Mouse (Mus musculus) NIH3T3 (cell line): ENCODE data around the gene Cgas.
A peak's percentile ranks its signal among the peaks of the same experiment; 100 is the strongest.
"Not testable (repeated sequence)": the region's sequence is repeated elsewhere in the genome, so short reads cannot be mapped to it uniquely, and the experiment has no call there.

Experiments used
- DNase-seq: peaks from one replicate; pipeline ENCODE4 v3.0.0-alpha.2; 2012; ENCODE audit warnings: low read depth

Cgas gene

DNA sequence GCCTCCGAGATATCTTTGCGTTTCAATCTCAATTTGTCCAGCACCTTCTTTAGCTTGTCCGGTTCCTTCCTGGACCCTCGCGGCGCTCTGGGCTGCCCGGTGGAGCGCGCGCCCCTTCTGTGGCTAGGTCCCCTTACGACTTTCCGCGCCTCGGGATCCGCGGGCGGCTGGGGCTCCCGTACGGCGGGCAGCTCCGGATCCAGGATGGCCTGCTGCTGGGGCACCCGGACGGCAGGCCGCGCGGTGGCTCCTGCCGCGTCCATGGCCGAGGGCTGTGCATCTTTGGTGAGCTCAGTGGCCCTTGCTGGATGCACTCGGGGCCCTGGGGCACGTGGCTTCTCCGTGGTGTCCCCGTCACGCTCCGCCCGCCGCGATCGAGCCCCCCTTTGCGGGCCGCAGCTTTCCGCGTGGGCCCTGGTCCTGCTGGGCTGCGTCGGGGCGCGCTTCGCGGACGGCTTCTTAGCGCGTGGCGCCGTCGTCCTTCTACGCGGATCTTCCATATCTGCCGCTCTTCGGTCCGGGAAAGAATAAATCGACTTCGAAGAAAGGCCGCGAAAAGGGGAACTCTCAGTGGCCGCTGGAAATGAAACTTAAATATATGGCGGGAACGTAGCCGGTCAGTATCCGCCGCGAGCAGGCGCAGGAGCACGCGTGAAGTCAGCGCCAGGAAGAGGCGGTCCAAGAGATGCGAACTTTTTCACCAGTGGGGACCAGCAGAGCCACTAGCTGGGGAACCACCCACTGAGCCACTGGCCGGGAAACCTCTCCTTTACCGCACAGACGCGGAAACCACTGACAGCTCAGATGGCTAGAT, at the start of gene Cgas:
Cgas (minus strand) TSS at position 659 of the 814 bp plus-strand sequence.
- peak; percentile 83 for DNase-seq

DNA sequence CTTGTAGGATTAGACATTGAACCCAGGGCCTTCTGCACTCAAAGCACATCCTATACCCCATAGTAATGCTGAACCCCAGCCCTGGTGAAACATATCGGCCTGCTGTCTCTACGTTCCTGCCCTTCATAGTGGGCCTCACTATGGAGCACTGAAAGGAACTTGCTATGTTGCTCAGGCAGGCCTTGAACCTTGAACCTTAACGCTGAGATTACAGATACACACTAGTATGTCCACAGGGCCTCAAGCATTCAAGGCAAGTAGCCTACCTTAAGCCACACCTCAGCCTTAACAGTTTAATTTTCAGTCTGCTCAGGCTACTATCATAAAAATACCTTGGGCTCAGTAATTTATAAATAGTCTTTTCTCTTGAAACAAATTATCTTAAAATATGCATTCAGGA, 49.2 kb upstream of the Cgas start:
- no peak for DNase-seq

GRCm38 (mm10) chr9:78491169-78491568, 48.1 kb upstream of the Cgas start:
- no peak for DNase-seq

- peak; percentile 54 for DNase-seq
These were observed 45.9 kb upstream of the Cgas start, which contains the start of gene Eef1a1 for GRCm38 (mm10) chr9:78488890-78489420. Gene Eef1a1, minus strand, starts transcription at chr9:78489151.

DNA sequence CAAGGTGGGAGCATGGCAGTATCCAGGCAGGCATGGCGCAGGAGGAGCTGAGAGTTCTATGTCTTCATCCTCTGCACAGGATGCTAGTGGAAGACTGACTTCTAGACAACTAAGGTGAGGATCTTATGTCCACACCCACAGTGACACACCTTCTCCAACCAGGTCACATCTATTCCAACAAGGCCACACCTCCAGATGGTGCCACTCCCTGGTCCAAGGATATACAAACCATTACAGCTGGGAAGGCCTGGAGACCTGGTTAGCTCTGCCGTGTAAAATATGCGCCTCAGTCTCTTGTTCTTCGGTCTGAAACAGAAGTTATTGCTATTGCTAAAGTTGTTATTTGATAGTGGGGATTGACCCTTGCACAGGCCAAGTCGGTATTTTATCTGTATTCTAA, 45.0 kb upstream of the Cgas start:
- DNase-seq: not testable (repeated sequence)

DNA sequence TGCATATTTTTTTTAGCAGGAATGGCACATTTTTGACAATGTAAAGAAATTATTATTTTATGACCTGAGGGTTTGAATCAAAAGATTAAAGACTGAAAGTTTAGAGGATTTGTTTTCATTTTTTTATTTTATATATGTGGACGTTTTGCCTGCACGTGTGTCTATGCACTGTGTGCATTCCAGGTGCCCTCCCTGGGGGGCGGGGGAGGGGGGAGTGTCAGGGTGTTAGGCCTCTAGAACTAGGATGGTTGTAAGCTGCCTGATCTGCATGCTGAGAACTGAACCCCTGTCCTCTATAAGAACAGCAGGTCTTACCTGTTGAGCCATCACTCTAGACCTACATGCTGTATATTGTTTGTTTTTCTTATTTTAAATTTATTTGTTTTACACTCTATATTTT, 41.6 kb upstream of the Cgas start:
- DNase-seq: no peak

GRCm38 (mm10) chr9:78482386-78482785, 39.3 kb upstream of the Cgas start:
- no peak for DNase-seq

- DNase-seq: peak; percentile 97
These were observed 38.6 kb upstream of the Cgas start for GRCm38 (mm10) chr9:78481423-78482331.

DNA sequence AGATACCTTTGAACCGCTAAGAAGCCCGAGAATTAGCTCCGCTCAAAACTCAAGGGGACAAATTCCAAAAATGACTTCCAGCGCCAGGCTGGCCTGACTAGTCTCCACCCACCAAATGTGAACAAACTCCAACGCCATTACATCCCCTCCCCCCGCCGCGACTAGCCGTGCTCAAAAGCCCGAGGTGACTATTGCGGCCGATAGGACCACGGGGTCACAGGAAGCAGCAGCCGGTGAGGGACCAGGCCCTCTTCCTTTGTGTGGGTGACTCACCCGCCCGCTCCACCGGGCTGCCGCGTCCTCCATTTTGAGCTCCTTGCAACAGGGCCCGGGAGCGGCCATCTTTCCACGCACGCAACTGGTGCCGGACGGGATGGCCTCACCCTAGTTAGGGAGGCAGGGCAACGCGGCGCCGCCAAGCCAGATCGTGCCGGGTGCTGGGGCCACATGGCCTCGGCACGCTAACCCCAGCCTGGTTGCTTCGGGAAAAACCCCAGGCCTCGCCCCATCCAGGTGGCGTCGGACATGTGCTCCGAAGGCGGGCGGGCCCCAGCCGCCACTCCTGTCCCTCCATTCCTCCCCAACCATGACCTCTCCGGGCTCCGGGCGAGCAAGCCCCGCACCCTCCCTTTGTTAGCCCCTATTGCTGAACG, 37.8 kb upstream of the Cgas start:
- peak; percentile 86 for DNase-seq

GRCm38 (mm10) chr9:78480227-78480626, 37.2 kb upstream of the Cgas start:
- not testable (repeated sequence) for DNase-seq

- DNase-seq: not testable (repeated sequence)
These were observed 36.3 kb upstream of the Cgas start for GRCm38 (mm10) chr9:78479308-78479707.

GRCm38 (mm10) chr9:78478009-78478605, 35.1 kb upstream of the Cgas start:
- not testable (repeated sequence) for DNase-seq

DNA sequence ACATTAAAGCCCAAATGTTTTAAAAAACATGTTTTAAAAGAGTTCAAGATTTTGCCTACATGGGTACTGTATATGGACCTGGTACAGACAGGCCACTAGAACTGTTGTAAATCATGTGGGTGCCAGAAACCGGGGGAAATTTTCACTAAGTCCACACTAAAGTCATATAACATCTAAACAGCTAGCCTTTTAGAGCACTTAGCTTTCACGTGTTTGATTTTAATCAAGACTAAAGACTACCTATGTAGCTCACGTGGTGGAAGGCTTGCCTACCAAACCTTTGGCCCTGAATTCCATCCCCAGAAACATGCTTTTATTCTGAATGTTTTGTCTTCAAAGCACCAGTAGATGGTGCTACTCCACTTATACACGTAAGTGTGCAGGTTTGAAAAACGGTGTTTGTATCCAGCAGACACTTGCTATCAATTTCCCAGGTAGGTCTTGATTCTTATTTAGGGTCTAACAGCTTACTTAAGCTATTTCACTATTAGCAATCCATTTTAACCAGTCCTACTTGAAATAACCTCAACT, 34.0 kb upstream of the Cgas start:
- DNase-seq: peak; percentile 69

DNA sequence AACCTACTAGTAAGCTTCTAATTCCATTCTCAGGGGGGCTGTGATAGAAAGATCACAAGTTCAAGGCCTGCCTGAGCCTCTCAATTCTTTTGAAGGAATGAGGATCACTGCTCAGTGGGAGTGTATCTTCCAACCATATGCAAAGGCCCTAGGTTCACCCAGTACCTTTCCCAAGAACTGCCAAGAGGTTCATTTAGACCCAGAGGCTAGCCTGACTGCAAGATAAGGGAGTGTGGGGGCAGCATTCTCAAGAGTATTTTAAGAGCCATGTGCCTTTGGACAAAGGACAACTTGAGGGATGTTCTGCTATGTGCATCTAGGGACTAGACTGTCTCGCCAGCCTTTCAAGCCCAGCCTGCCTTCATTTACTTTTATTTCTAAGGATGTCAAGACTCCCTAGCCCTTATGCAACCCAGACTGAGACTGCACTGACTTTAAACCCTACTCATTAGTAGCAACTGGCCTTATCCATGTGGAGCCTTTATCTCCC, 33.5 kb upstream of the Cgas start:
- DNase-seq: peak; percentile 42

DNA sequence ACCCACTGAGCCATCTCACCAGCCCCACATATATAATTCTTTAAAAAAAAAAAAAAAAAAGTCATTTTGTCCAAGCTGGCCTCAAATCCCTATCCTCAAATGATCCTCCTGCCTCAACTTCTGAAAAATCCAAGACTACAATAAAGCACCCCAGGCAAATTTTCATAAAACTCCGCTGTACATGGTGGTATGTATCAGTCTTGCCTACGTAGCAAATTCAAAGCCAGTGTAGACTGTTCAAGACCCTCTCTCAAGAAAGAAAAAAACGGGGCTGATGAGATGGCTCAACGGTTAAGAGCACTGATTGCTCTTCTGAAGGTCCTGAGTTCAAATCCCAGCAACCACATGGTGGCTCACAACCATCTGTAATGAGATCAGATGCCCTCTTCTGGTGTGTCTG, 32.8 kb upstream of the Cgas start:
- peak; percentile 15 for DNase-seq

DNA sequence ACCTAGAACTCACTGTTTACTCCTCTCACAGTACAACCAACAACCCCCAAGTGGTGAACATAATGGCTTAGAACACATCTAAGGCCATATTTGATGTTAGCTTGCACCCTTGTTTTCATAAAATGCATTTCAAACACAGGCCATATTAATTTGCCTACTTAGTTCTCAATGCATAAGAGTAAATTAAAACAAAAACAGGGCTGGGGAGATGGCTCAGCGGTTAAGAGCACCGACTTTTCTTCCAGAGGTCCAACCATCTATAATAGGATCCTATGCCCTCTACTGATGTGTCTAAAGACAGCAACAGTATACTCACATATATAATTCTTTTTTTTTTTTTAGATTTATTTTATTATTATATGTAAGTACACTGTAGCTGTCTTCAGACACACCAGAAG, 32.3 kb upstream of the Cgas start:
- DNase-seq: no peak

DNA sequence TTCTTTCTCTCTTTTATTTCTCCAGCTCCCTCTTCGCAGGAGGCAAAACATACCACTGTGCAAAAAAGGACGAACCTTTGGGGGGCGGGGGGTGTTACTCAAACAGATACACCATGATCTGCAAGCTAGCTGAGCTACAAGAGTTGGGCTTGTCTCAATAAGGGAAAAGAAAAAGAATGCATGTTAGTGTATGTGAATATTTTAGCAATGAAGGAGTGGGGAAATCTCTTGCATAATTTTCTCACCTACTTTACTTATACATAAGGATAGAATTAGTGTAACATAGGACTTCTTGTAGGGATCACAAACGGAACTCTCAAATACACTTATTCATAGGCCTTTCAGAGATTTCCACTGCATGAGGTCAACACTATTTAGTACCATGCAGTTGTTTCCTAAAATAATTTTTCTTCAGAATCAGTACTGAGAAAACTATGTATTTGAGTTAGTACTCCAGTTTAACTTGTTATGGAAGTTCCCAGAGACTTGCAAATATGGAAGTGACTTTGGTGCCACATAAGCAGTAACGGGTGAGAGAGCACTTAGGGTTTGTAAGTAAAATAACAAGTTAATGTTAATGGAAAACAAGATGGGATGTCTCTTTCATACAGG, 31.8 kb upstream of the Cgas start:
- DNase-seq: no peak

- no peak for DNase-seq
These were observed 31.2 kb upstream of the Cgas start for GRCm38 (mm10) chr9:78474270-78474669.

- no peak for DNase-seq
These were observed 30.6 kb upstream of the Cgas start for GRCm38 (mm10) chr9:78473588-78473987.

DNA sequence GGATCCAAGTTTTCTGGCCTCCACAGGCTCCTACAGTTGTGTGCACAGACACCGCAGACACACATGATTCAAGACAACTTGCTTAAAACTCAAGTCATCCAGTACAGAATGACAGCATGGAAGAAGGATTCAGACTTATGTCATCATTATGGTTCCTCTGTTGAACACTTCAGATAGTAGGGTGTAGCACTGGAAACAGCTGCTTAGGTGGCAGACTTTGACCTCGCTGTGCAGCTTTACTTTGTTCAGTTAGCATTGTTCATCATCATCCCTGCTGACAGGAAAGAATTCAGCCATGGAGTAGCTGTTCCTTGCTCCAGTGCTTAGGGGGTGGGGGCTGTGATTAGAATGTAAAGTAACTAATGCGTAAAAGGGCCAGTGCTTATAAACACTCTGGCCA, 22.7 kb upstream of the Cgas start:
- no peak for DNase-seq

- DNase-seq: no peak
These were observed 20.3 kb upstream of the Cgas start for GRCm38 (mm10) chr9:78463337-78463736.
